Comparison of ENCODE assay signal across 10 mouse cellular contexts in genomic region chr8:71131327-71132089, GRCm38 (mm10).
DNase-seq lines count a peak whose midpoint lies in the region; ATAC-seq lines count a peak whose summit lies in the region.
"Had no signal": no experiment of that assay in that cellular context is flagged by ENCODE, and none has a peak within 500 bp of the region (broad histone marks: within the 10 kb centered on the region; RNA-seq: fewer than 3 reads in every experiment).

No protein-coding gene starts in this region.

- H3K9me3 ChIP-seq in kidney, embryonic 15.5 days (replicated peaks), result no peaks in the 10 kb centered on the region
- no peaks in the 10 kb centered on the region for H3K9me3 ChIP-seq in embryonic facial prominence, embryonic 11.5 days (replicated peaks; ENCODE audit: control insufficient read depth, low read length)
- H3K9me3 ChIP-seq in hindbrain, embryonic 14.5 days (ENCODE audit: control insufficient read depth, low read length), result no peaks in the 10 kb centered on the region
- H3K9me3 ChIP-seq: liver, embryonic 15.5 days had no signal

- no peak for DNase-seq in kidney, adult 8-10 months
- no peak for DNase-seq in embryonic facial prominence, embryonic 11.5 days (ENCODE audit: low spot score)
- no peak for DNase-seq in hindbrain, embryonic 14.5 days (ENCODE audit: low spot score)
- no peak for DNase-seq in frontal cortex, postnatal 36 days (ENCODE audit: low spot score in 2 of 2)
- no peak for DNase-seq in cerebellum, adult 8-10 months
- DNase-seq: kidney, adult 11 months had no signal

- no peaks in the 10 kb centered on the region for H3K36me3 ChIP-seq in kidney, embryonic 15.5 days
- H3K36me3 ChIP-seq in embryonic facial prominence, embryonic 11.5 days (replicated peaks; ENCODE audit: control insufficient read depth, insufficient read depth, low read depth, low read length), result no peaks in the 10 kb centered on the region
- no peaks in the 10 kb centered on the region for H3K36me3 ChIP-seq in hindbrain, embryonic 14.5 days (replicated peaks; ENCODE audit: control insufficient read depth, insufficient read depth)
- H3K36me3 ChIP-seq: liver, embryonic 15.5 days had no signal

- ATAC-seq in kidney, embryonic 15.5 days (replicated peaks; ENCODE audit: low FRiP score), result peak; percentile 43; the same call in 1 of the 2 replicates
- ATAC-seq in embryonic facial prominence, embryonic 11.5 days (replicated peaks; ENCODE audit: insufficient number of reproducible peaks, low FRiP score, low TSS enrichment, low read depth), result peak; percentile 63
- peak; percentile 61; the same call in 1 of the 2 replicates for ATAC-seq in hindbrain, embryonic 14.5 days (ENCODE audit: low FRiP score)
- ATAC-seq in monocyte, adult 5-6 weeks (replicated peaks; ENCODE audit: insufficient number of reproducible peaks, low FRiP score, low TSS enrichment, poor library complexity, severe bottlenecking), result peak; percentile 40; the same call in 1 of the 2 replicates

- no peak overlapping the region for H3K27ac ChIP-seq in kidney, embryonic 15.5 days
- H3K27ac ChIP-seq in embryonic facial prominence, embryonic 11.5 days (replicated peaks; ENCODE audit: low read depth, low read length), result no peak overlapping the region
- no peak overlapping the region for H3K27ac ChIP-seq in hindbrain, embryonic 14.5 days
- H3K27ac ChIP-seq: liver, embryonic 15.5 days had no signal

- WGBS in kidney, embryonic 15.5 days, result 88% methylated on average over 4 of the region's 4 CpGs
- WGBS in embryonic facial prominence, embryonic 11.5 days, result 91% methylated on average over 4 of the region's 4 CpGs
- WGBS in hindbrain, embryonic 14.5 days, result 94% methylated on average over 4 of the region's 4 CpGs

- no peak overlapping the region for H3K9ac ChIP-seq in kidney, embryonic 15.5 days
- H3K9ac ChIP-seq in embryonic facial prominence, embryonic 11.5 days (replicated peaks; ENCODE audit: low read length), result no peak overlapping the region
- no peak overlapping the region for H3K9ac ChIP-seq in hindbrain, embryonic 14.5 days
- H3K9ac ChIP-seq: liver, embryonic 15.5 days had no signal

- no peaks in the 10 kb centered on the region for H3K27me3 ChIP-seq in kidney, embryonic 15.5 days
- no peaks in the 10 kb centered on the region for H3K27me3 ChIP-seq in embryonic facial prominence, embryonic 11.5 days (ENCODE audit: control insufficient read depth, insufficient read depth, low read length)
- no peaks in the 10 kb centered on the region for H3K27me3 ChIP-seq in hindbrain, embryonic 14.5 days (ENCODE audit: control insufficient read depth, insufficient read depth, low read length)
- H3K27me3 ChIP-seq: liver, embryonic 15.5 days had no signal

- no peaks in the 10 kb centered on the region for H3K4me1 ChIP-seq in kidney, embryonic 15.5 days
- no peaks in the 10 kb centered on the region for H3K4me1 ChIP-seq in embryonic facial prominence, embryonic 11.5 days (ENCODE audit: control insufficient read depth, insufficient read depth, low read length)
- H3K4me1 ChIP-seq in hindbrain, embryonic 14.5 days (replicated peaks; ENCODE audit: control insufficient read depth, insufficient read depth, low read length), result no peaks in the 10 kb centered on the region
- H3K4me1 ChIP-seq: liver, embryonic 15.5 days had no signal

- no peak overlapping the region for H3K4me2 ChIP-seq in kidney, embryonic 15.5 days
- H3K4me2 ChIP-seq in embryonic facial prominence, embryonic 11.5 days (ENCODE audit: low read depth, low read length), result no peak overlapping the region
- H3K4me2 ChIP-seq in hindbrain, embryonic 14.5 days (replicated peaks), result no peak overlapping the region
- H3K4me2 ChIP-seq: liver, embryonic 15.5 days had no signal

- no peak overlapping the region for H3K4me3 ChIP-seq in kidney, embryonic 15.5 days (replicated peaks)
- no peak overlapping the region for H3K4me3 ChIP-seq in embryonic facial prominence, embryonic 11.5 days (ENCODE audit: low read depth, low read length)
- H3K4me3 ChIP-seq in hindbrain, embryonic 14.5 days (replicated peaks; ENCODE audit: low read length), result no peak overlapping the region
- H3K4me3 ChIP-seq: erythroblast, embryonic 14.5 days; liver, embryonic 15.5 days had no signal
